Mouse (Mus musculus) embryonic facial prominence, embryonic 10.5 days (tissue): ENCODE results near the gene Dda1. TPM values are rescaled to one million over a fixed set of nuclear protein-coding genes. Genes with fewer than 3 reads are reported as not detected.
"Not testable (repeated sequence)": the region's sequence is repeated elsewhere in the genome, so short reads cannot be mapped to it uniquely, and the experiment has no call there.

ENCODE experiments used
- DNase-seq: peaks from one replicate; pipeline ENCODE4 v3.0.0-alpha.2; 2017; ENCODE audit warnings: low spot score
- H3K27ac ChIP-seq: fragments of 300-500 bp; sonication (generic); replicated peaks from 2 replicates; pipeline ENCODE4 v1.5.1; 2016; ENCODE audit warnings: mild to moderate bottlenecking
- H3K27me3 ChIP-seq: fragments of 300-500 bp; sonication (generic); replicated peaks from 2 replicates; pipeline ENCODE4 v1.6.1; 2016; ENCODE audit warnings: low read depth, mild to moderate bottlenecking; ENCODE audit not compliant: poor library complexity, severe bottlenecking
- H3K36me3 ChIP-seq: fragments of 300-500 bp; sonication (generic); replicated peaks from 2 replicates; pipeline ENCODE4 v1.6.1; 2016; ENCODE audit warnings: mild to moderate bottlenecking, moderate library complexity
- H3K4me1 ChIP-seq: fragments of 300-500 bp; sonication (generic); 2 replicates; pipeline ENCODE4 v1.6.1; 2016
- H3K4me3 ChIP-seq: fragments of 300-500 bp; sonication (generic); 2 replicates; pipeline ENCODE4 v1.5.1; 2016; ENCODE audit warnings: mild to moderate bottlenecking, moderate library complexity
- H3K9me3 ChIP-seq: fragments of 300-500 bp; sonication (generic); 2 replicates; pipeline ENCODE4 v1.6.1; 2016; ENCODE audit warnings: mild to moderate bottlenecking
- WGBS: fragments of 180-500 bp; shearing (Covaris S2); methylation state at CpG from one replicate; pipeline ENCODE4 v1.1.7; 2016; 5-methylcytosine and 5-hydroxymethylcytosine counted together
- polyA plus RNA-seq: library from polyadenylated mRNA; unstranded; fragments of >200 nt; fragmentation: Nextera tagmentation; extraction: Ambion mirVana; gene quantifications from 2 replicates; pipeline ENCODE4 v1.2.1, GENCODE M21; 2016

Dda1 gene
- polyA plus RNA-seq: 131 and 134 TPM in 2 replicates

- peak within 1 kb of the TSS; percentile 92 for H3K27ac ChIP-seq
- no peaks in the 10 kb centered on the region for H3K9me3 ChIP-seq
- peaks cover 33% of the 10 kb centered on the region for H3K4me1 ChIP-seq
- peak within 1 kb of the TSS; percentile 99 for H3K4me3 ChIP-seq
- peaks cover 54% of the 10 kb centered on the region for H3K36me3 ChIP-seq
- under 1% methylated on average over 52 of the region's 52 CpGs for WGBS
- DNase-seq: peak; percentile 99
- H3K27me3 ChIP-seq: no peaks in the 10 kb centered on the region
Observed at GRCm38 (mm10) chr8:71468916-71469315, at the start of gene Dda1. Gene Dda1 (plus strand): TSS chr8:71469199.

- DNase-seq: no peak
- H3K27ac ChIP-seq: no peak overlapping the region
- H3K27me3 ChIP-seq: 0 out of 2 replicates have a peak, but pooled peaks cover 3% of the 10 kb centered on the region
- no peak overlapping the region for H3K4me3 ChIP-seq
- no peaks in the 10 kb centered on the region for H3K36me3 ChIP-seq
- H3K4me1 ChIP-seq: no peaks in the 10 kb centered on the region
- no peaks in the 10 kb centered on the region for H3K9me3 ChIP-seq
Observed at GRCm38 (mm10) chr8:71422121-71422520, 46.9 kb upstream of the Dda1 start.

GRCm38 (mm10) chr8:71432935-71433334 lies 36.1 kb upstream of the Dda1 start:
- H3K36me3 ChIP-seq, H3K9me3 ChIP-seq, H3K4me3 ChIP-seq, H3K4me1 ChIP-seq, DNase-seq, H3K27me3 ChIP-seq, H3K27ac ChIP-seq: not testable (repeated sequence)
- WGBS: 82% methylated on average over 1 of the region's 1 CpGs

GRCm38 (mm10) chr8:71437041-71437440 lies 32.0 kb upstream of the Dda1 start:
- 41% methylated on average over 3 of the region's 3 CpGs for WGBS
- Histone ChIP-seq H3K36me3 (no peaks in the 10 kb centered on the region), H3K4me1 (peaks cover 3% of the 10 kb centered on the region; the same call in 1 of the 2 replicates), H3K27me3 (peaks cover 3% of the 10 kb centered on the region), H3K27ac (no peak overlapping the region), H3K4me3 (no peak overlapping the region), H3K9me3 (peaks cover 3% of the 10 kb centered on the region; the same call in 1 of the 2 replicates)
- no peak for DNase-seq

- peaks cover 4% of the 10 kb centered on the region; the same call in 1 of the 2 replicates for H3K4me1 ChIP-seq
- no peaks in the 10 kb centered on the region for H3K36me3 ChIP-seq
- 0% methylated on average over 7 of the region's 7 CpGs for WGBS
- peaks cover 18% of the 10 kb centered on the region for H3K27me3 ChIP-seq
- DNase-seq: peak; percentile 43
- H3K4me3 ChIP-seq: no peak overlapping the region
- no peak overlapping the region for H3K27ac ChIP-seq
- no peaks in the 10 kb centered on the region for H3K9me3 ChIP-seq
Observed at GRCm38 (mm10) chr8:71441404-71441803, 27.6 kb upstream of the Dda1 start.

GRCm38 (mm10) chr8:71445096-71445495 lies 23.9 kb upstream of the Dda1 start:
- no peak overlapping the region for H3K4me3 ChIP-seq
- no peak overlapping the region for H3K27ac ChIP-seq
- H3K4me1 ChIP-seq: peaks cover 4% of the 10 kb centered on the region; the same call in 1 of the 2 replicates
- peaks cover 18% of the 10 kb centered on the region for H3K27me3 ChIP-seq
- H3K36me3 ChIP-seq: no peaks in the 10 kb centered on the region
- WGBS: 83% methylated on average over 7 of the region's 7 CpGs
- no peak for DNase-seq
- no peaks in the 10 kb centered on the region for H3K9me3 ChIP-seq

- Histone ChIP-seq H3K36me3 (peaks cover 2% of the 10 kb centered on the region), H3K9me3 (no peaks in the 10 kb centered on the region), H3K27me3 (peaks cover 15% of the 10 kb centered on the region; the same call in 1 of the 2 replicates), H3K4me1 (no peaks in the 10 kb centered on the region; the same call in 1 of the 2 replicates), H3K4me3 (no peak overlapping the region), H3K27ac (no peak overlapping the region)
- DNase-seq: peak; percentile 6
- WGBS: 70% methylated on average over 4 of the region's 4 CpGs
Observed at GRCm38 (mm10) chr8:71451337-71451736, 17.7 kb upstream of the Dda1 start.

- DNase-seq: peak; percentile 8
- no peaks in the 10 kb centered on the region for H3K9me3 ChIP-seq
Observed at GRCm38 (mm10) chr8:71451777-71452176, 17.2 kb upstream of the Dda1 start.

GRCm38 (mm10) chr8:71452669-71453068 lies 16.3 kb upstream of the Dda1 start:
- Histone ChIP-seq H3K4me3 (no peak overlapping the region), H3K27ac (no peak overlapping the region), H3K9me3 (no peaks in the 10 kb centered on the region), H3K27me3 (peaks cover 15% of the 10 kb centered on the region; the same call in 1 of the 2 replicates), H3K36me3 (peaks cover 15% of the 10 kb centered on the region), H3K4me1 (peaks cover 5% of the 10 kb centered on the region; the same call in 1 of the 2 replicates)
- peak; percentile 5 for DNase-seq
- 84% methylated on average over 2 of the region's 2 CpGs for whole genome bisulfite sequencing

More at GRCm38 (mm10) chr8:71451777-71452176, 17.2 kb upstream of the Dda1 start:
- no peak overlapping the region for H3K4me3 ChIP-seq
- H3K27ac ChIP-seq: no peak overlapping the region
- H3K27me3 ChIP-seq: peaks cover 15% of the 10 kb centered on the region; the same call in 1 of the 2 replicates
- H3K36me3 ChIP-seq: peaks cover 6% of the 10 kb centered on the region
- 48% methylated on average over 11 of the region's 11 CpGs for WGBS
- H3K4me1 ChIP-seq: peaks cover 1% of the 10 kb centered on the region; the same call in 1 of the 2 replicates

GRCm38 (mm10) chr8:71454668-71455067 lies 14.3 kb upstream of the Dda1 start:
- peaks cover 35% of the 10 kb centered on the region for H3K36me3 ChIP-seq
- no peak overlapping the region for H3K4me3 ChIP-seq
- no peaks in the 10 kb centered on the region for H3K9me3 ChIP-seq
- peaks cover 5% of the 10 kb centered on the region; the same call in 1 of the 2 replicates for H3K4me1 ChIP-seq
- DNase-seq: peak; percentile 3
- no peak overlapping the region for H3K27ac ChIP-seq
- H3K27me3 ChIP-seq: peaks cover 15% of the 10 kb centered on the region; the same call in 1 of the 2 replicates
- WGBS: 81% methylated on average over 8 of the region's 8 CpGs

- Histone ChIP-seq H3K36me3 (peaks cover 56% of the 10 kb centered on the region), H3K27me3 (peaks cover 19% of the 10 kb centered on the region), H3K4me1 (peaks cover 12% of the 10 kb centered on the region), H3K4me3 (no peak overlapping the region), H3K9me3 (no peaks in the 10 kb centered on the region), H3K27ac (no peak overlapping the region)
- peak; percentile 14 for DNase-seq
- WGBS: 42% methylated on average over 22 of the region's 22 CpGs
Observed at GRCm38 (mm10) chr8:71456906-71457305, 12.1 kb upstream of the Dda1 start.

- H3K4me1 ChIP-seq: peaks cover 20% of the 10 kb centered on the region
- H3K36me3 ChIP-seq: peaks cover 56% of the 10 kb centered on the region
- WGBS: 84% methylated on average over 20 of the region's 20 CpGs
- H3K27ac ChIP-seq: no peak overlapping the region
- H3K9me3 ChIP-seq: no peaks in the 10 kb centered on the region
- no peak for DNase-seq
- H3K4me3 ChIP-seq: no peak overlapping the region
- H3K27me3 ChIP-seq: peaks cover 20% of the 10 kb centered on the region
Observed at GRCm38 (mm10) chr8:71457659-71458270, 11.2 kb upstream of the Dda1 start.

- no peaks in the 10 kb centered on the region for H3K9me3 ChIP-seq
- WGBS: 94% methylated on average over 6 of the region's 6 CpGs
- peaks cover 20% of the 10 kb centered on the region for H3K27me3 ChIP-seq
- H3K4me1 ChIP-seq: peaks cover 45% of the 10 kb centered on the region
- H3K4me3 ChIP-seq: no peak overlapping the region
- H3K27ac ChIP-seq: no peak overlapping the region
- H3K36me3 ChIP-seq: peaks cover 56% of the 10 kb centered on the region
- DNase-seq: no peak
Observed at GRCm38 (mm10) chr8:71460716-71461115, 8.3 kb upstream of the Dda1 start.
